ENCODE assay signal across 27 mouse cellular contexts in genomic region chr6:31861996-31862395, GRCm38 (mm10).
A peak's percentile ranks its signal among the peaks of the same experiment; 100 is the strongest.
DNase-seq lines count a peak whose midpoint lies in the region; ATAC-seq lines count a peak whose summit lies in the region.
"Had no signal": no experiment of that assay in that cellular context is flagged by ENCODE, and none has a peak within 500 bp of the region (broad histone marks: within the 10 kb centered on the region; RNA-seq: fewer than 3 reads in every experiment).

No protein-coding gene starts in this region.

- no peak for DNase-seq in forebrain, embryonic 14.5 days (ENCODE audit: low spot score)
- peak; percentile 31 for DNase-seq in midbrain, embryonic 14.5 days
- no peak for DNase-seq in midbrain, embryonic 10.5 days (ENCODE audit: low spot score)
- DNase-seq in kidney, postnatal 14 days, result no peak
- no peak for DNase-seq in adrenal gland, adult 2 months
- DNase-seq: adrenal gland, postnatal 36 days; cerebellum, adult 11 months; gastrocnemius, postnatal 14 days; heart, adult 18-20 months; heart, postnatal 36 days; kidney, adult 2 months; liver; lung, postnatal 36 days; thymus, postnatal 25 days had no signal

- 0 out of 2 replicates have a peak overlapping the region, but pooled peaks have one; percentile 13 for H3K9ac ChIP-seq in forebrain, embryonic 16.5 days (replicated peaks; ENCODE audit: low read depth, low read length)
- no peak overlapping the region for H3K9ac ChIP-seq in forebrain, embryonic 14.5 days (ENCODE audit: low read length)
- H3K9ac ChIP-seq in midbrain, embryonic 14.5 days (replicated peaks; ENCODE audit: low read length), result no peak overlapping the region
- H3K9ac ChIP-seq in hindbrain, embryonic 13.5 days, result 0 out of 2 replicates have a peak overlapping the region, but pooled peaks have one; percentile 24
- H3K9ac ChIP-seq in neural tube, embryonic 14.5 days (replicated peaks; ENCODE audit: low read depth, low read length), result no peak overlapping the region
- H3K9ac ChIP-seq: embryonic facial prominence, embryonic 13.5 days; forebrain, embryonic 15.5 days; heart, embryonic 15.5 days; liver, embryonic 15.5 days; lung, embryonic 15.5 days had no signal

- H3K27me3 ChIP-seq in forebrain, embryonic 16.5 days (replicated peaks; ENCODE audit: control insufficient read depth, insufficient read depth, low read length), result no peaks in the 10 kb centered on the region
- no peaks in the 10 kb centered on the region for H3K27me3 ChIP-seq in forebrain, embryonic 14.5 days (replicated peaks; ENCODE audit: control insufficient read depth, insufficient read depth, low read length)
- H3K27me3 ChIP-seq in midbrain, embryonic 14.5 days (ENCODE audit: control insufficient read depth, insufficient read depth, low read length), result no peaks in the 10 kb centered on the region
- no peaks in the 10 kb centered on the region for H3K27me3 ChIP-seq in midbrain, embryonic 10.5 days (ENCODE audit: low read depth, poor library complexity, severe bottlenecking)
- no peaks in the 10 kb centered on the region for H3K27me3 ChIP-seq in hindbrain, embryonic 13.5 days
- H3K27me3 ChIP-seq in neural tube, embryonic 14.5 days (ENCODE audit: control insufficient read depth, insufficient read depth, low read length), result no peaks in the 10 kb centered on the region
- H3K27me3 ChIP-seq: embryonic facial prominence, embryonic 13.5 days; forebrain, embryonic 15.5 days; heart, embryonic 15.5 days; liver, embryonic 15.5 days; lung, embryonic 15.5 days; megakaryocyte, embryonic 14.5 days had no signal

- H3K4me2 ChIP-seq in forebrain, embryonic 16.5 days (ENCODE audit: low read length), result no peak overlapping the region; the same call in 1 of the 2 replicates
- no peak overlapping the region for H3K4me2 ChIP-seq in forebrain, embryonic 14.5 days (ENCODE audit: low read length)
- H3K4me2 ChIP-seq in midbrain, embryonic 14.5 days (ENCODE audit: low read length), result peak overlapping the region; percentile 5; the same call in 1 of the 2 replicates
- H3K4me2 ChIP-seq in hindbrain, embryonic 13.5 days, result no peak overlapping the region
- H3K4me2 ChIP-seq in neural tube, embryonic 14.5 days (ENCODE audit: low read depth, low read length), result no peak overlapping the region
- H3K4me2 ChIP-seq: embryonic facial prominence, embryonic 13.5 days; forebrain, embryonic 15.5 days; heart, embryonic 15.5 days; liver, embryonic 15.5 days; lung, embryonic 15.5 days had no signal

- H3K36me3 ChIP-seq in forebrain, embryonic 16.5 days (ENCODE audit: control insufficient read depth, insufficient read depth), result no peaks in the 10 kb centered on the region
- H3K36me3 ChIP-seq in forebrain, embryonic 14.5 days (ENCODE audit: control insufficient read depth, insufficient read depth, low read length), result no peaks in the 10 kb centered on the region
- no peaks in the 10 kb centered on the region for H3K36me3 ChIP-seq in midbrain, embryonic 14.5 days (ENCODE audit: control insufficient read depth, insufficient read depth, low read length)
- no peaks in the 10 kb centered on the region for H3K36me3 ChIP-seq in midbrain, embryonic 10.5 days
- H3K36me3 ChIP-seq in hindbrain, embryonic 13.5 days, result no peaks in the 10 kb centered on the region
- no peaks in the 10 kb centered on the region for H3K36me3 ChIP-seq in neural tube, embryonic 14.5 days (ENCODE audit: control insufficient read depth, insufficient read depth, low read length)
- H3K36me3 ChIP-seq: embryonic facial prominence, embryonic 13.5 days; forebrain, embryonic 15.5 days; heart, embryonic 15.5 days; limb, embryonic 10.5 days; liver, embryonic 15.5 days; lung, embryonic 15.5 days had no signal

- H3K4me3 ChIP-seq in forebrain, embryonic 16.5 days (replicated peaks; ENCODE audit: low read length), result no peak overlapping the region
- H3K4me3 ChIP-seq in forebrain, embryonic 14.5 days (ENCODE audit: low read depth, low read length), result no peak overlapping the region
- no peak overlapping the region for H3K4me3 ChIP-seq in midbrain, embryonic 14.5 days (replicated peaks; ENCODE audit: low read depth, low read length)
- H3K4me3 ChIP-seq in midbrain, embryonic 10.5 days, result no peak overlapping the region
- no peak overlapping the region for H3K4me3 ChIP-seq in hindbrain, embryonic 13.5 days
- H3K4me3 ChIP-seq in neural tube, embryonic 14.5 days (ENCODE audit: low read depth, low read length), result no peak overlapping the region
- H3K4me3 ChIP-seq: embryonic facial prominence, embryonic 13.5 days; erythroblast, embryonic 14.5 days; forebrain, embryonic 15.5 days; heart, embryonic 15.5 days; layer of hippocampus, adult 2 months; limb, embryonic 10.5 days; liver, embryonic 15.5 days; lung, embryonic 15.5 days; megakaryocyte, embryonic 14.5 days had no signal

- H3K4me1 ChIP-seq in forebrain, embryonic 16.5 days (replicated peaks; ENCODE audit: control insufficient read depth, insufficient read depth, low read length), result peaks cover 4% of the 10 kb centered on the region; the same call in 1 of the 2 replicates
- H3K4me1 ChIP-seq in forebrain, embryonic 14.5 days (ENCODE audit: control insufficient read depth, insufficient read depth, low read length), result no peaks in the 10 kb centered on the region
- H3K4me1 ChIP-seq in midbrain, embryonic 14.5 days (ENCODE audit: control insufficient read depth, insufficient read depth, low read length), result no peaks in the 10 kb centered on the region; the same call in 1 of the 2 replicates
- peaks cover 7% of the 10 kb centered on the region for H3K4me1 ChIP-seq in midbrain, embryonic 10.5 days
- H3K4me1 ChIP-seq in hindbrain, embryonic 13.5 days (replicated peaks), result peaks cover 14% of the 10 kb centered on the region
- H3K4me1 ChIP-seq in neural tube, embryonic 14.5 days (ENCODE audit: control insufficient read depth, insufficient read depth, low read length), result peaks cover 5% of the 10 kb centered on the region; the same call in 1 of the 2 replicates
- H3K4me1 ChIP-seq: embryonic facial prominence, embryonic 13.5 days; heart, embryonic 15.5 days; liver, embryonic 15.5 days; lung, embryonic 15.5 days; megakaryocyte, embryonic 14.5 days had no signal

- no peaks in the 10 kb centered on the region for H3K9me3 ChIP-seq in forebrain, embryonic 16.5 days (ENCODE audit: control insufficient read depth, low read length)
- no peaks in the 10 kb centered on the region for H3K9me3 ChIP-seq in forebrain, embryonic 14.5 days (replicated peaks; ENCODE audit: control insufficient read depth, low read length)
- no peaks in the 10 kb centered on the region for H3K9me3 ChIP-seq in midbrain, embryonic 14.5 days (ENCODE audit: control insufficient read depth, low read length)
- no peaks in the 10 kb centered on the region for H3K9me3 ChIP-seq in midbrain, embryonic 10.5 days (replicated peaks)
- no peaks in the 10 kb centered on the region for H3K9me3 ChIP-seq in hindbrain, embryonic 13.5 days
- no peaks in the 10 kb centered on the region for H3K9me3 ChIP-seq in neural tube, embryonic 14.5 days (ENCODE audit: control insufficient read depth, low read length)
- H3K9me3 ChIP-seq: embryonic facial prominence, embryonic 13.5 days; forebrain, embryonic 15.5 days; heart, embryonic 15.5 days; limb, embryonic 10.5 days; liver, embryonic 15.5 days; lung, embryonic 15.5 days; megakaryocyte, embryonic 14.5 days had no signal

- 44% methylated on average over 7 of the region's 7 CpGs for WGBS in forebrain, embryonic 16.5 days
- WGBS in forebrain, embryonic 14.5 days, result 48% methylated on average over 7 of the region's 7 CpGs
- WGBS in midbrain, embryonic 14.5 days, result 27% methylated on average over 7 of the region's 7 CpGs
- 41% methylated on average over 7 of the region's 7 CpGs for WGBS in midbrain, embryonic 10.5 days
- 23% methylated on average over 7 of the region's 7 CpGs for WGBS in hindbrain, embryonic 13.5 days
- 30% methylated on average over 7 of the region's 7 CpGs for WGBS in neural tube, embryonic 14.5 days

- no peak overlapping the region for H3K27ac ChIP-seq in forebrain, embryonic 16.5 days (ENCODE audit: low read length)
- no peak overlapping the region for H3K27ac ChIP-seq in forebrain, embryonic 14.5 days (ENCODE audit: low read depth, low read length)
- peak overlapping the region; percentile 9; the same call in 1 of the 2 replicates for H3K27ac ChIP-seq in midbrain, embryonic 14.5 days (replicated peaks; ENCODE audit: low read depth, low read length)
- H3K27ac ChIP-seq in midbrain, embryonic 10.5 days (replicated peaks), result no peak overlapping the region
- H3K27ac ChIP-seq in hindbrain, embryonic 13.5 days, result peak overlapping the region; percentile 75; the same call in 1 of the 2 replicates
- 0 out of 2 replicates have a peak overlapping the region, but pooled peaks have one; percentile 17 for H3K27ac ChIP-seq in neural tube, embryonic 14.5 days (ENCODE audit: low read depth, low read length)
- H3K27ac ChIP-seq: embryonic facial prominence, embryonic 13.5 days; forebrain, embryonic 15.5 days; heart, embryonic 15.5 days; kidney, postnatal 0 days; layer of hippocampus, adult 2 months; limb, embryonic 10.5 days; liver, embryonic 15.5 days; lung, embryonic 15.5 days had no signal

- no peak for ATAC-seq in forebrain, embryonic 16.5 days
- no peak for ATAC-seq in forebrain, embryonic 14.5 days
- ATAC-seq in midbrain, embryonic 14.5 days (ENCODE audit: low FRiP score, low TSS enrichment), result no peak
- 0 out of 2 replicates have a peak, but pooled peaks have one; percentile 43 for ATAC-seq in hindbrain, embryonic 13.5 days (ENCODE audit: low FRiP score)
- ATAC-seq in neural tube, embryonic 14.5 days (ENCODE audit: low read depth), result peak; percentile 28; the same call in 1 of the 2 replicates
- ATAC-seq: forebrain, embryonic 15.5 days had no signal

Comparison
In these comparisons a context has a peak if more than half of its experiments do, and no peak if none do; other contexts are left out.
1. H3K27ac ChIP-seq: peak in midbrain, embryonic 14.5 days (single experiment), hindbrain, embryonic 13.5 days (single experiment) and neural tube, embryonic 14.5 days (single experiment); none in forebrain, embryonic 16.5 days (single experiment), forebrain, embryonic 14.5 days (single experiment) and midbrain, embryonic 10.5 days (single experiment).
2. H3K9ac ChIP-seq: peak in forebrain, embryonic 16.5 days (single experiment) and hindbrain, embryonic 13.5 days (single experiment); none in forebrain, embryonic 14.5 days (single experiment), midbrain, embryonic 14.5 days (single experiment) and neural tube, embryonic 14.5 days (single experiment).
3. ATAC-seq: peak in hindbrain, embryonic 13.5 days (single experiment) and neural tube, embryonic 14.5 days (single experiment); none in forebrain, embryonic 16.5 days (single experiment), forebrain, embryonic 14.5 days (single experiment) and midbrain, embryonic 14.5 days (single experiment).